Mouse (Mus musculus) MEL-GATA-1-ER (cell line): ENCODE data around the gene Tbl1x.
"Not testable (repeated sequence)": the region's sequence is repeated elsewhere in the genome, so short reads cannot be mapped to it uniquely, and the experiment has no call there.

Experiments
- DNase-seq: peaks from one replicate; pipeline ENCODE4 v3.0.0-alpha.2; 2012; ENCODE audit warnings: low read depth; ENCODE audit errors: extremely low read depth

Tbl1x gene

GRCm38 (mm10) chrX:77510371-77511300, at the start of gene Tbl1x:
TSS of gene Tbl1x (plus strand) at chrX:77511013.
- DNase-seq, result peak; percentile 63

GRCm38 (mm10) chrX:77469216-77469615, 41.6 kb upstream of the Tbl1x start:
- no peak for DNase-seq

- no peak for DNase-seq
Measured at GRCm38 (mm10) chrX:77472858-77473257, 38.0 kb upstream of the Tbl1x start.

- no peak for DNase-seq
Measured at GRCm38 (mm10) chrX:77473511-77473910, 37.3 kb upstream of the Tbl1x start.

GRCm38 (mm10) chrX:77474551-77474950, 36.3 kb upstream of the Tbl1x start:
- DNase-seq, result no peak

GRCm38 (mm10) chrX:77477526-77477925, 33.3 kb upstream of the Tbl1x start:
- DNase-seq, result no peak

GRCm38 (mm10) chrX:77487922-77488799, 22.7 kb upstream of the Tbl1x start:
- no peak for DNase-seq

GRCm38 (mm10) chrX:77490127-77490526, 20.7 kb upstream of the Tbl1x start:
- no peak for DNase-seq

- DNase-seq, result peak; percentile 90
Measured at GRCm38 (mm10) chrX:77509149-77509548, 1.7 kb upstream of the Tbl1x start.

GRCm38 (mm10) chrX:77509776-77510175, 1.0 kb upstream of the Tbl1x start:
- peak; percentile 71 for DNase-seq

GRCm38 (mm10) chrX:77511301-77511993, 634 bp downstream of the Tbl1x start:
- DNase-seq, result no peak

GRCm38 (mm10) chrX:77511994-77512485, 1.2 kb downstream of the Tbl1x start:
- no peak for DNase-seq

GRCm38 (mm10) chrX:77517274-77518085, 6.7 kb downstream of the Tbl1x start:
- DNase-seq, result no peak

- DNase-seq, result no peak
Measured at GRCm38 (mm10) chrX:77518929-77519328, 8.1 kb downstream of the Tbl1x start.

- DNase-seq, result no peak
Measured at GRCm38 (mm10) chrX:77522842-77523375, 12.1 kb downstream of the Tbl1x start.

GRCm38 (mm10) chrX:77525179-77525578, 14.4 kb downstream of the Tbl1x start:
- DNase-seq, result no peak

- DNase-seq, result no peak
Measured at GRCm38 (mm10) chrX:77528401-77528800, 17.6 kb downstream of the Tbl1x start.

GRCm38 (mm10) chrX:77530997-77531396, 20.2 kb downstream of the Tbl1x start:
- no peak for DNase-seq

GRCm38 (mm10) chrX:77533922-77534321, 23.1 kb downstream of the Tbl1x start:
- no peak for DNase-seq

- not testable (repeated sequence) for DNase-seq
Measured at GRCm38 (mm10) chrX:77539770-77540169, 29.0 kb downstream of the Tbl1x start.
